Mouse (Mus musculus): ENCODE measurements around the gene Nxf1.

- TF ChIP-seq CTCF (IDR thresholded peaks at IDR 0.05) (no peak), EP300 (IDR thresholded peaks at IDR 0.05) (no peak)
These were observed 31.6 kb downstream of the Nxf1 start for GRCm38 (mm10) chr19:8788521-8788920.

All from lung, postnatal 0 days (tissue).